10 mouse cellular contexts compared by ENCODE assay signal in genomic region chr6:53968550-53968949, GRCm38 (mm10). TPM values are rescaled to one million over a fixed set of nuclear protein-coding genes. Genes with fewer than 3 reads are reported as not detected.
DNase-seq lines count a peak whose midpoint lies in the region; ATAC-seq and TF ChIP-seq lines count a peak whose summit lies in the region.
"Had no signal": no experiment of that assay in that cellular context is flagged by ENCODE, and none has a peak within 500 bp of the region (broad histone marks: within the 10 kb centered on the region; RNA-seq: fewer than 3 reads in every experiment).

No protein-coding gene starts in this region.

- no peak overlapping the region for H3K9ac ChIP-seq in kidney, postnatal 0 days (ENCODE audit: low read depth, low read length)
- H3K9ac ChIP-seq in lung, postnatal 0 days (replicated peaks; ENCODE audit: low read depth): no peak overlapping the region
- H3K9ac ChIP-seq in intestine, embryonic 15.5 days: no peak overlapping the region

- no peak for TF ChIP-seq EP300 in lung, postnatal 0 days (IDR thresholded peaks at IDR 0.05)

- no peak for DNase-seq in kidney, postnatal 0 days (ENCODE audit: low spot score)
- DNase-seq in kidney, adult 9 months: no peak
- DNase-seq in Patski (ENCODE audit: low read depth, low spot score): no peak
- DNase-seq in brain, adult 2 months (ENCODE audit: low read depth, low spot score): peak; percentile 70
- DNase-seq in lung, postnatal 0 days (ENCODE audit: low spot score): peak; percentile 60
- no peak for DNase-seq in gastrocnemius, adult 18-20 months (ENCODE audit: low spot score)

- no peaks in the 10 kb centered on the region for H3K36me3 ChIP-seq in kidney, postnatal 0 days (ENCODE audit: insufficient read depth, low read length)
- H3K36me3 ChIP-seq in lung, postnatal 0 days (ENCODE audit: insufficient read depth, low read length): no peaks in the 10 kb centered on the region
- H3K36me3 ChIP-seq in intestine, embryonic 15.5 days: no peaks in the 10 kb centered on the region

- no peak overlapping the region for H3K27ac ChIP-seq in kidney, postnatal 0 days
- H3K27ac ChIP-seq in lung, postnatal 0 days (ENCODE audit: low read length): no peak overlapping the region
- no peak overlapping the region for H3K27ac ChIP-seq in intestine, embryonic 15.5 days

- no peak overlapping the region for H3K4me2 ChIP-seq in kidney, postnatal 0 days (ENCODE audit: low read length)
- no peak overlapping the region for H3K4me2 ChIP-seq in lung, postnatal 0 days (replicated peaks; ENCODE audit: low read depth, low read length)
- H3K4me2 ChIP-seq in intestine, embryonic 15.5 days (replicated peaks): no peak overlapping the region

- no peak overlapping the region for H3K4me3 ChIP-seq in kidney, postnatal 0 days (replicated peaks; ENCODE audit: low read depth, low read length)
- no peak overlapping the region for H3K4me3 ChIP-seq in lung, postnatal 0 days (ENCODE audit: low read depth, low read length)
- H3K4me3 ChIP-seq in intestine, embryonic 15.5 days (replicated peaks): no peak overlapping the region
- H3K4me3 ChIP-seq: erythroblast, embryonic 14.5 days had no signal

- CTCF ChIA-PET in Patski (lab: Charles Lee): interaction anchor here (1.0 to 1.8 kb wide), 4 partner anchors 11 to 196 kb away, joined by 3 to 7 read pairs (median 3); no protein-coding TSS in a partner anchor

- H3K9me3 ChIP-seq in kidney, postnatal 0 days (replicated peaks; ENCODE audit: low read length): no peaks in the 10 kb centered on the region
- no peaks in the 10 kb centered on the region for H3K9me3 ChIP-seq in lung, postnatal 0 days (ENCODE audit: low read length)
- H3K9me3 ChIP-seq in intestine, embryonic 15.5 days: no peaks in the 10 kb centered on the region

- WGBS in kidney, postnatal 0 days: 77% methylated on average over 6 of the region's 6 CpGs
- WGBS in lung, postnatal 0 days: 70% methylated on average over 6 of the region's 6 CpGs
- WGBS in intestine, embryonic 15.5 days: 76% methylated on average over 6 of the region's 6 CpGs

- TF ChIP-seq CTCF in kidney, postnatal 0 days (IDR thresholded peaks at IDR 0.05; ENCODE audit: low read depth): peak; percentile 63
- peak; percentile 57 for TF ChIP-seq CTCF in Patski (IDR thresholded peaks at IDR 0.05)
- peak; percentile 70 for TF ChIP-seq CTCF in lung, postnatal 0 days (IDR thresholded peaks at IDR 0.05)

- in situ Hi-C loops in Patski (cut with MboI; ENCODE audit: low pct_unique_long_range_greater_than_20kb): no loop called here

- POLR2A ChIA-PET in Patski (lab: Charles Lee): no interaction called here

- 0 out of 2 replicates have a peak, but pooled peaks cover 2% of the 10 kb centered on the region for H3K4me1 ChIP-seq in kidney, postnatal 0 days (replicated peaks; ENCODE audit: insufficient read depth, low read length)
- H3K4me1 ChIP-seq in lung, postnatal 0 days (ENCODE audit: insufficient read depth, low read depth, low read length): peaks cover 5% of the 10 kb centered on the region
- 0 out of 2 replicates have a peak, but pooled peaks cover 17% of the 10 kb centered on the region for H3K4me1 ChIP-seq in intestine, embryonic 15.5 days (replicated peaks)

- no peak for ATAC-seq in kidney, postnatal 0 days (replicated peaks; ENCODE audit: low FRiP score, low read depth)
- ATAC-seq in Patski: no peak
- no peak for ATAC-seq in lung, postnatal 0 days
- ATAC-seq in intestine, embryonic 15.5 days: no peak
- ATAC-seq: inflammation-experienced regulatory T-cells, adult 6 months had no signal

- 0 out of 2 replicates have a peak, but pooled peaks cover 2% of the 10 kb centered on the region for H3K27me3 ChIP-seq in kidney, postnatal 0 days (ENCODE audit: insufficient read depth, low read length)
- no peaks in the 10 kb centered on the region for H3K27me3 ChIP-seq in Patski
- H3K27me3 ChIP-seq in lung, postnatal 0 days (replicated peaks; ENCODE audit: insufficient read depth, low read length): no peaks in the 10 kb centered on the region
- H3K27me3 ChIP-seq in intestine, embryonic 15.5 days (replicated peaks): no peaks in the 10 kb centered on the region

RNA-seq across cellular contexts. Expression of gene Cpvl, which starts 9.9 kb away (rescaled TPM):
- 0.50 and 0.59 TPM in 2 replicates for polyA plus RNA-seq in kidney, postnatal 0 days (2015; fragmentation: Nextera tagmentation; extraction: Ambion mirVana)
- polyA plus RNA-seq in Patski (2021): 0.06 TPM
- polyA plus RNA-seq in lung, postnatal 0 days (2015; fragmentation: Nextera tagmentation; extraction: Ambion mirVana): 0.18 TPM in 2 replicates
- not detected for total RNA-seq in gastrocnemius, adult 18-20 months (2021)
- polyA plus RNA-seq in intestine, embryonic 15.5 days (2015; fragmentation: Nextera tagmentation; extraction: Ambion mirVana): 0.09 and 0.35 TPM in 2 replicates
- polyA plus RNA-seq: erythroblast, embryonic 14.5 days; inflammation-experienced regulatory T-cells, adult 6 months; spleen, adult 2 months had no signal

Comparison
In these comparisons a context has a peak if more than half of its experiments do, and no peak if none do; other contexts are left out.
1. DNase-seq: peak in brain, adult 2 months (single experiment) and lung, postnatal 0 days (single experiment); none in kidney, postnatal 0 days (single experiment), kidney, adult 9 months (single experiment), Patski (single experiment) and gastrocnemius, adult 18-20 months (single experiment).
2. Peak in every context shown above with its lines, with median percentiles within 50 percentile points of each other: CTCF ChIP-seq.